Mouse (Mus musculus) liver, embryonic 14.5 days (tissue): ENCODE measurements around the gene 1700019N19Rik. TPM values are rescaled to one million over a fixed set of nuclear protein-coding genes. Genes with fewer than 3 reads are reported as not detected.

Experiments used
- ATAC-seq: fragments of 200-750 bp; cut with Nextera tagmentation; 2 replicates; pipeline ENCODE4 v1.8.0; 2017; ENCODE audit warnings: moderate number of reproducible peaks, mild to moderate bottlenecking, moderate library complexity; ENCODE audit not compliant: insufficient read depth
- DNase-seq, 3 experiments: peaks; one replicate each; pipeline ENCODE4 v3.0.0-alpha.2; 2012 to 2013; ENCODE audit warnings: low read depth in 3 of 3, low spot score in 3 of 3
- H3K27ac ChIP-seq: fragments of 300-500 bp; sonication (generic); 2 replicates; pipeline ENCODE4 v1.5.1; 2014; ENCODE audit warnings: moderate library complexity, mild to moderate bottlenecking, control low read depth, inconsistent platforms
- H3K27me3 ChIP-seq: fragments of 300-500 bp; sonication (generic); 2 replicates; pipeline ENCODE4 v1.6.1; 2014; ENCODE audit warnings: mild to moderate bottlenecking, low read length, moderate library complexity; ENCODE audit not compliant: control insufficient read depth, insufficient read depth
- H3K36me3 ChIP-seq: fragments of 300-500 bp; sonication (generic); replicated peaks from 2 replicates; pipeline ENCODE4 v1.6.1; 2014; ENCODE audit warnings: low read depth; ENCODE audit not compliant: control insufficient read depth, insufficient read depth
- H3K4me1 ChIP-seq, 2 experiments: fragments of 200-500 bp in 1 of 2; fragments of 300-500 bp in 1 of 2; sonication (generic) in 1 of 2; replicated peaks; 2 replicates each; pipeline ENCODE4 v1.6.1; 2012 to 2014; ENCODE audit warnings: antibody characterized with exemption in 1 of 2, inconsistent platforms in 1 of 2, low read length in 1 of 2; ENCODE audit not compliant: control insufficient read depth in 2 of 2, insufficient read depth in 2 of 2
- H3K4me2 ChIP-seq: fragments of 300-500 bp; sonication (generic); 2 replicates; pipeline ENCODE4 v1.6.1; 2014; ENCODE audit warnings: low read depth, mild to moderate bottlenecking, control low read depth, moderate library complexity
- H3K4me3 ChIP-seq, 2 experiments: fragments of 200-500 bp in 1 of 2; fragments of 300-500 bp in 1 of 2; sonication (generic) in 1 of 2; 2 replicates each; pipeline ENCODE4 v1.5.1; 2012 to 2014; ENCODE audit warnings: low read depth in 2 of 2, low read length in 2 of 2, mild to moderate bottlenecking in 2 of 2, control low read depth in 1 of 2, inconsistent platforms in 1 of 2, moderate library complexity in 1 of 2; ENCODE audit not compliant: insufficient read depth in 1 of 2
- H3K9ac ChIP-seq: fragments of 300-500 bp; sonication (generic); replicated peaks from 2 replicates; pipeline ENCODE4 v1.6.1; 2014; ENCODE audit warnings: mild to moderate bottlenecking, control low read depth, moderate library complexity
- H3K9me3 ChIP-seq: fragments of 300-500 bp; sonication (generic); 2 replicates; pipeline ENCODE4 v1.6.1; 2016; ENCODE audit warnings: low read length, mixed read lengths; ENCODE audit not compliant: control insufficient read depth
- CTCF ChIP-seq: IDR thresholded peaks from 2 replicates; pipeline ENCODE4 v1.5.1; 2016; ENCODE audit warnings: antibody characterized with exemption, low read depth, control low read depth
- EP300 ChIP-seq: IDR thresholded peaks from 2 replicates; pipeline ENCODE4 v1.6.1; 2016; ENCODE audit warnings: antibody characterized with exemption, low read depth
- WGBS: fragments of 180-500 bp; shearing (Covaris S2); extraction: QIAGEN DNeasy Blood & Tissue Kit; methylation state at CpG from one replicate; pipeline ENCODE4 v1.1.7; 2014; ENCODE audit not compliant: insufficient replicate concordance; 5-methylcytosine and 5-hydroxymethylcytosine counted together
- polyA plus RNA-seq, 2 experiments: library from polyadenylated mRNA; depleted of rRNA in 1 of 2; stranded (reverse) in 1 of 2; unstranded in 1 of 2; fragments of >200 nt; fragmentation: Nextera tagmentation in 1 of 2; extraction: Ambion mirVana in 1 of 2; gene quantifications; 2 replicates each; pipeline versions ENCODE4 v1.2.1 to v1.2.3; 2012 to 2014

The 1700019N19Rik gene
- polyA plus RNA-seq, 2 experiments: not detected

GRCm38 (mm10) chr19:58762316-58762715, 31.9 kb downstream of the 1700019N19Rik start:
- Histone ChIP-seq H3K9me3 (no peaks in the 10 kb centered on the region), H3K4me1 (no peaks in the 10 kb centered on the region), H3K36me3 (no peaks in the 10 kb centered on the region), H3K9ac (no peak overlapping the region), H3K4me2 (no peak overlapping the region), H3K27me3 (no peaks in the 10 kb centered on the region), H3K4me3 (no peak overlapping the region), H3K27ac (no peak overlapping the region)
- no peak for TF ChIP-seq EP300
- no peak for TF ChIP-seq CTCF
- ATAC-seq (no peak), DNase-seq (no peak)
- 20% methylated on average over 6 of the region's 6 CpGs for WGBS

DNA sequence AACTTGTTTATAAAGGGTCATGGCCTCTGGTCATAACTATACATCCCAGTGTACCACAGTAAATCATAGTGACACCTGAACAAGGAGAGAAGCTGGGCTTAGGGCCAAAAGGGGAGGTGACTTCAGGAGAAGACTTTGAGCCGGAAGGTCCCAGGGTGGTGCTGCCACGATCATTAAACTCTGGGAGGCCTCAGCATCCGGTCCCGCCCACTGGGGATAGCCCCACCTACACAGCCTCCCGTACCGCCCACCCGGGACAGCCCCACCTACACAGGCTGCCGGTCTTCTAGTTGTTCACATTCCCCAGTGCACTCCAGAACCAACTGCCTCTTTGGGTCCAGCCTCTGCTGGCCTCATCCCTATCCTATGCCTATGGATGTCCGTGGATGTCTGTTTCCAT, 34.8 kb downstream of the 1700019N19Rik start, which contains the start of gene Pnliprp2:
Gene Pnliprp2 (plus strand): TSS at position 297 of the 400 bp plus-strand sequence.
- no peak within 1 kb of the TSS for H3K27ac ChIP-seq

GRCm38 (mm10) chr19:58758871-58759270, 35.4 kb downstream of the 1700019N19Rik start:
- DNase-seq: no peak
- H3K4me2 ChIP-seq: no peak overlapping the region
- ATAC-seq: no peak
- no peaks in the 10 kb centered on the region for H3K4me1 ChIP-seq
- no peaks in the 10 kb centered on the region for H3K36me3 ChIP-seq
- no peaks in the 10 kb centered on the region for H3K27me3 ChIP-seq
- no peaks in the 10 kb centered on the region for H3K9me3 ChIP-seq
- no peak overlapping the region for H3K4me3 ChIP-seq
- TF ChIP-seq CTCF (no peak), EP300 (no peak)
- H3K9ac ChIP-seq: no peak overlapping the region
- no peak overlapping the region for H3K27ac ChIP-seq
- 68% methylated on average over 4 of the region's 4 CpGs for WGBS

More for the DNA sequence above, 34.8 kb downstream of the 1700019N19Rik start, which contains the start of gene Pnliprp2:
- no peak within 1 kb of the TSS for H3K4me2 ChIP-seq
- no peak within 1 kb of the TSS for H3K4me3 ChIP-seq
- no peaks in the 10 kb centered on the region for H3K36me3 ChIP-seq
- no peak within 1 kb of the TSS for H3K9ac ChIP-seq
- peak; percentile 28; the same call in 1 of the 2 replicates for ATAC-seq
- H3K9me3 ChIP-seq: no peaks in the 10 kb centered on the region
- WGBS: 44% methylated on average over 9 of the region's 9 CpGs
- DNase-seq: peak in 2 of 3 experiments; percentile 1 to 19
- TF ChIP-seq CTCF: no peak
- TF ChIP-seq EP300: no peak
- H3K4me1 ChIP-seq: no peaks in the 10 kb centered on the region
- H3K27me3 ChIP-seq: no peaks in the 10 kb centered on the region

DNA sequence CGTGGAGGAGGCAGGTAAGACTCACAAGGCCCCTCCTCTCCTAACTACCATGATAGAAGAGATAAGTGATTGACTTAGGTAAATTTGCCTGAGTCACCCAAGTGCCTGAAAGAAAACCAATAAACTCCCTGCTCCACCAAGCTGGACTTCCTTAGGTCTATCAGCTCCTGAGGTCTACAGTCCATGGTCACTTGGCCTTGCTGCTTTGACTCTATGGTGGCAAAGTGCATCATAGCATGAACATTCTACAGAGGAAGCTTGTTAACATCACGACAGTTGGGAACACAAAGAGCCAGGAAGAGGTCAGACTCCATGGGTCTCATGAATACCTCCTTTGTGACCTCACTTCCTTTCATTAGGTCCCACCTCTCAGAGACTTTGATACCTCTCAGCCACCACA, 42.8 kb downstream of the 1700019N19Rik start:
- WGBS: 42% methylated on average over 2 of the region's 2 CpGs
- TF ChIP-seq CTCF (no peak), EP300 (no peak)
- no peak for DNase-seq
- no peaks in the 10 kb centered on the region for H3K36me3 ChIP-seq
- no peaks in the 10 kb centered on the region for H3K4me1 ChIP-seq
- no peaks in the 10 kb centered on the region for H3K9me3 ChIP-seq
- no peak overlapping the region for H3K9ac ChIP-seq
- no peaks in the 10 kb centered on the region for H3K27me3 ChIP-seq
- no peak overlapping the region for H3K27ac ChIP-seq
- H3K4me2 ChIP-seq: no peak overlapping the region
- ATAC-seq: no peak
- H3K4me3 ChIP-seq: no peak overlapping the region

DNA sequence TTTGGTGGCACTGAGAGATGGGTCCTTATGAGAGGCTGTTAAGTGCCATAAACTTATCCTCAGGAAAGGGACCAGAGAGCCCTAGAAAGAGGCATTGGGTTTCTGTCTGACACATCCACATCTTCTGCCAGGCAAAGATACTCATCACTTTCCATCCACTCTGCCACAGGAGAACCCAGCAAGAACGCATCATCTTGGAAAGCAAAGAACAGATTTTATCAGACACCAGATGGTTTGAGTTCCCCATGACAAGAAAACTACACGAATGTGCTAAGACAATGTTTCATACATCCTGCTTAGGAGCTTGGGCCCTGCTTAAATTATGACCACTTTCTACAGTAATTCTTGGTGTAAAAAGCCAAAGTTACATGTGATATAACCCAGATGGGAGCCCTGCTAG, 43.4 kb downstream of the 1700019N19Rik start:
- Histone ChIP-seq H3K9me3 (no peaks in the 10 kb centered on the region), H3K4me1 (no peaks in the 10 kb centered on the region), H3K9ac (no peak overlapping the region), H3K4me3 (no peak overlapping the region), H3K27ac (no peak overlapping the region), H3K27me3 (no peaks in the 10 kb centered on the region), H3K36me3 (no peaks in the 10 kb centered on the region), H3K4me2 (no peak overlapping the region)
- 47% methylated on average over 2 of the region's 2 CpGs for WGBS
- no peak for DNase-seq
- no peak for ATAC-seq
- TF ChIP-seq EP300: no peak
- no peak for TF ChIP-seq CTCF
